31 mouse cellular contexts compared by ENCODE assay signal in the genomic region with DNA sequence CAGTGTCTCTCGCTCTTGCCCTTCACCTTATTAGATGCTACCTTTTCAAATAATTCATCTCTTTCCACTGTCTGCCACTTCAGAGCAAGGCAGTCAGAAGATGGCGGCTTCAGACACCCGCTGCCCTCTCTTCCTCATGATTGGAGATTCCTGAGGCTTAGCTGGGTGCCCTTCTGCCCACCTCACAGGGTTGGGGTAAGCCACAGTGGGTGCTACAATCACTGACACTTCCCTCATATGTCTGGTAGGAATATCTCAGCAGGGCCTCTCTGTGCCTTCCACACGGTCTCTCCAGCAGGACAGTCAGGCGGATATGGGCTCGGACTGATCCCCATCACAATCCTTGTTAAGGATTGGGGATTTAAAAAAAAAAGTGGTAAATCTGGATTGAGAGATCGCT. TPM values are rescaled to one million over a fixed set of nuclear protein-coding genes. Genes with fewer than 3 reads are reported as not detected.
DNase-seq lines count a peak whose midpoint lies in the region; ATAC-seq and TF ChIP-seq lines count a peak whose summit lies in the region.
"Had no signal": no experiment of that assay in that cellular context is flagged by ENCODE, and none has a peak within 500 bp of the region (broad histone marks: within the 10 kb centered on the region; RNA-seq: fewer than 3 reads in every experiment).

No protein-coding gene starts in this region.

- H3K36me3 ChIP-seq in liver, postnatal 0 days (replicated peaks; ENCODE audit: insufficient read depth, low read length) = no peaks in the 10 kb centered on the region
- no peaks in the 10 kb centered on the region for H3K36me3 ChIP-seq in neural tube, embryonic 15.5 days
- H3K36me3 ChIP-seq in stomach, postnatal 0 days (ENCODE audit: control insufficient read depth, insufficient read depth, low read length) = no peaks in the 10 kb centered on the region
- H3K36me3 ChIP-seq: embryonic facial prominence, embryonic 13.5 days; embryonic facial prominence, embryonic 15.5 days; forebrain, embryonic 10.5 days had no signal

- WGBS in liver, postnatal 0 days (ENCODE audit: insufficient replicate concordance) = 89% methylated on average over 7 of the region's 7 CpGs
- WGBS in neural tube, embryonic 15.5 days = 96% methylated on average over 7 of the region's 7 CpGs
- WGBS in stomach, postnatal 0 days = 92% methylated on average over 7 of the region's 7 CpGs

- no peak for ATAC-seq in liver, postnatal 0 days
- no peak for ATAC-seq in neural tube, embryonic 15.5 days (ENCODE audit: low FRiP score)
- no peak for ATAC-seq in stomach, postnatal 0 days (ENCODE audit: low FRiP score, low TSS enrichment)
- ATAC-seq: forebrain, embryonic 13.5 days; forebrain, embryonic 16.5 days had no signal

- no peak overlapping the region for H3K9ac ChIP-seq in liver, postnatal 0 days (replicated peaks)
- no peak overlapping the region for H3K9ac ChIP-seq in neural tube, embryonic 15.5 days (replicated peaks)
- H3K9ac ChIP-seq in stomach, postnatal 0 days (ENCODE audit: low read length) = no peak overlapping the region
- H3K9ac ChIP-seq: embryonic facial prominence, embryonic 13.5 days; embryonic facial prominence, embryonic 15.5 days; forebrain, embryonic 13.5 days had no signal

- H3K4me3 ChIP-seq in liver, postnatal 0 days (ENCODE audit: low read depth, low read length) = no peak overlapping the region
- no peak overlapping the region for H3K4me3 ChIP-seq in neural tube, embryonic 15.5 days (replicated peaks)
- no peak overlapping the region for H3K4me3 ChIP-seq in stomach, postnatal 0 days (ENCODE audit: low read depth, low read length)
- H3K4me3 ChIP-seq: embryonic facial prominence, embryonic 13.5 days; embryonic facial prominence, embryonic 15.5 days; erythroblast, embryonic 14.5 days; forebrain, embryonic 10.5 days; forebrain, embryonic 13.5 days had no signal

- no peak for TF ChIP-seq CTCF in liver, postnatal 0 days (IDR thresholded peaks at IDR 0.05; ENCODE audit: low read depth)
- TF ChIP-seq CTCF in stomach, postnatal 0 days (IDR thresholded peaks at IDR 0.05; ENCODE audit: low read depth) = no peak

- TF ChIP-seq EP300 in liver, postnatal 0 days (IDR thresholded peaks at IDR 0.05; ENCODE audit: low read depth) = no peak
- TF ChIP-seq EP300 in stomach, postnatal 0 days (optimal IDR thresholded peaks at IDR 0.05) = no peak

- intact Hi-C loops in heart, postnatal 25 days (cut with DNase I) = no loop called here

- H3K4me2 ChIP-seq in liver, postnatal 0 days (ENCODE audit: low read depth, low read length) = no peak overlapping the region
- H3K4me2 ChIP-seq in neural tube, embryonic 15.5 days = no peak overlapping the region
- H3K4me2 ChIP-seq in stomach, postnatal 0 days (replicated peaks; ENCODE audit: low read depth) = no peak overlapping the region
- H3K4me2 ChIP-seq: embryonic facial prominence, embryonic 13.5 days; embryonic facial prominence, embryonic 15.5 days; forebrain, embryonic 13.5 days had no signal

- no peak overlapping the region for H3K27ac ChIP-seq in liver, postnatal 0 days (ENCODE audit: low read depth)
- no peak overlapping the region for H3K27ac ChIP-seq in neural tube, embryonic 15.5 days (replicated peaks)
- H3K27ac ChIP-seq in stomach, postnatal 0 days (replicated peaks) = no peak overlapping the region
- H3K27ac ChIP-seq: embryonic facial prominence, embryonic 13.5 days; embryonic facial prominence, embryonic 15.5 days; forebrain, embryonic 10.5 days; forebrain, embryonic 13.5 days had no signal

- H3K4me1 ChIP-seq in liver, postnatal 0 days (ENCODE audit: insufficient read depth) = no peaks in the 10 kb centered on the region
- peaks cover 5% of the 10 kb centered on the region for H3K4me1 ChIP-seq in neural tube, embryonic 15.5 days
- H3K4me1 ChIP-seq in stomach, postnatal 0 days (replicated peaks; ENCODE audit: control insufficient read depth, insufficient read depth) = no peaks in the 10 kb centered on the region
- H3K4me1 ChIP-seq: embryonic facial prominence, embryonic 13.5 days; embryonic facial prominence, embryonic 15.5 days had no signal

- no peaks in the 10 kb centered on the region for H3K9me3 ChIP-seq in liver, postnatal 0 days (ENCODE audit: low read length)
- no peaks in the 10 kb centered on the region for H3K9me3 ChIP-seq in neural tube, embryonic 15.5 days (replicated peaks)
- no peaks in the 10 kb centered on the region for H3K9me3 ChIP-seq in stomach, postnatal 0 days (ENCODE audit: control insufficient read depth, low read length)
- H3K9me3 ChIP-seq: embryonic facial prominence, embryonic 13.5 days; embryonic facial prominence, embryonic 15.5 days; forebrain, embryonic 10.5 days; forebrain, embryonic 13.5 days had no signal

- DNase-seq in heart, adult 11 months = peak; percentile 56
- DNase-seq in heart, postnatal 25 days (ENCODE audit: low spot score) = no peak
- DNase-seq in liver, postnatal 0 days = peak; percentile 7
- DNase-seq in liver = no peak
- peak; percentile 9 for DNase-seq in neural tube, embryonic 10.5 days (ENCODE audit: extremely low spot score, low spot score)
- peak; percentile 0 for DNase-seq in stomach, postnatal 0 days (ENCODE audit: low spot score)
- DNase-seq in gastrocnemius, adult 8-10 months (ENCODE audit: low spot score in 2 of 2) = no peak
- DNase-seq: adrenal gland, adult 2 months; adrenal gland, postnatal 10 days; adrenal gland, postnatal 25 days; cerebellum, adult 11 months; cerebellum, adult 18-20 months; cerebellum, adult 8-10 months; cerebellum, adult 9-11 months; cerebellum, postnatal 14 days; cerebellum, postnatal 36 days; embryo, embryonic 11 days had no signal

- no peaks in the 10 kb centered on the region for H3K27me3 ChIP-seq in liver, postnatal 0 days (ENCODE audit: insufficient read depth, low read length)
- H3K27me3 ChIP-seq in neural tube, embryonic 15.5 days (replicated peaks) = no peaks in the 10 kb centered on the region
- H3K27me3 ChIP-seq in stomach, postnatal 0 days (ENCODE audit: control insufficient read depth, insufficient read depth, low read length) = no peaks in the 10 kb centered on the region
- H3K27me3 ChIP-seq: embryonic facial prominence, embryonic 13.5 days; embryonic facial prominence, embryonic 15.5 days; forebrain, embryonic 13.5 days had no signal

RNA-seq across cellular contexts. Expression of gene Rpl36-ps4, which starts 53.2 kb away (rescaled TPM):
- not detected for total RNA-seq in heart, postnatal 25 days (2021)
- not detected in 2 replicates for polyA plus RNA-seq in liver, postnatal 0 days (2015; fragmentation: Nextera tagmentation; extraction: Ambion mirVana)
- polyA plus RNA-seq in neural tube, embryonic 15.5 days (2015; fragmentation: Nextera tagmentation; extraction: Ambion mirVana) = not detected in 2 replicates
- polyA plus RNA-seq in stomach, postnatal 0 days (2015; fragmentation: Nextera tagmentation; extraction: Ambion mirVana) = not detected in 2 replicates
- not detected for total RNA-seq in gastrocnemius, adult 8-10 months (2022)
- total RNA-seq: adrenal gland, adult 2 months; adrenal gland, postnatal 10 days; adrenal gland, postnatal 25 days; adrenal gland, postnatal 4 days; common myeloid progenitor, adult 5-6 weeks; ES-E14; MEL had no signal
- polyA plus RNA-seq: adrenal gland, adult 2 months; brain, embryonic 14.5 days; C2C12; embryonic facial prominence, embryonic 11.5 days; embryonic facial prominence, embryonic 13.5 days; embryonic facial prominence, embryonic 15.5 days; erythroblast, embryonic 14.5 days; forebrain, embryonic 10.5 days; forebrain, embryonic 13.5 days; forebrain, embryonic 16.5 days had no signal

Comparison
In these comparisons a context has a peak if more than half of its experiments do, and no peak if none do; other contexts are left out.
1. DNase-seq: peak in heart, adult 11 months (single experiment), liver, postnatal 0 days (single experiment), neural tube, embryonic 10.5 days (single experiment) and stomach, postnatal 0 days (single experiment); none in heart, postnatal 25 days (single experiment), liver (single experiment) and gastrocnemius, adult 8-10 months (0 of 2).